Mouse (Mus musculus): Measurements from ENCODE around the gene Otop3. TPM values are rescaled to one million over a fixed set of nuclear protein-coding genes. Genes with fewer than 3 reads are reported as not detected.

The Otop3 gene
- polyA plus RNA-seq, 1 experiment from 2014 or later = 0.28 TPM

- H3K4me2 ChIP-seq (replicated peaks) = no peak overlapping the region
- peaks cover 41% of the 10 kb centered on the region for H3K27me3 ChIP-seq
- no peaks in the 10 kb centered on the region; the same call in 1 of the 2 replicates for H3K4me1 ChIP-seq
- no peaks in the 10 kb centered on the region for H3K9me3 ChIP-seq
- no peak for ATAC-seq (ENCODE audit: low FRiP score, low read depth)
- no peak overlapping the region for H3K4me3 ChIP-seq
- no peak overlapping the region for H3K9ac ChIP-seq (replicated peaks)
- peaks cover 9% of the 10 kb centered on the region; the same call in 1 of the 2 replicates for H3K36me3 ChIP-seq
- WGBS = 50% methylated on average over 7 of the region's 7 CpGs
- no peak overlapping the region for H3K27ac ChIP-seq (replicated peaks)
Measured at GRCm38 (mm10) chr11:115345515-115345914, 11.0 kb downstream of the Otop3 start.

DNA sequence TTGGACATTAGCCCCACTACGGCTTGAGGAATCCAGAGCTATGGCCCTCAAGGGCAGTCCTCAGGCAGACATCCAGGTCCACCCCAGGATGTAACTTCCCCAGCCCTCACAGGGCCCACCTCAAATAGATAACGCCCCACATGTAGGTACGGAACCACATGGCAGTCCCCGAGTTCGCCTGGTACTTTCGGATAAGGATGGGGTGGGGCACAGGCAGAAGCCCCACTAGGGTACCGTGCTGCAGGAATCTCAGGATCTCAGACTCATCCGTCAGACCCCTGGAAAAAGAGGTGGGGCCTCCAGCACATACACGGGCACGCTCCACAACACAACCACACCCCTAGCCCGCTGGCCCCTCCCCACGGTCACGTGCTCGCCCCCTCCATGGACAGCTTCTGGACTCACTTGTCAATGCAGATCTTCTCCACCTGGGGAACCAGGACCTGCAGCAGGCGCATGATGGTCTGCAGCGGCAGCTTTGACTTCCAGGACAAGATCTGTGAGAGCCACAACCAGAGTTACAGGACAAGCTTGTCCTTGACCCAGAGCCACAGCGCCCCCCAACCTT lies 14.2 kb downstream of the Otop3 start:
- H3K27me3 ChIP-seq = peaks cover 27% of the 10 kb centered on the region
- H3K9ac ChIP-seq (replicated peaks) = no peak overlapping the region
- no peak for ATAC-seq (ENCODE audit: low FRiP score, low read depth)
- H3K9me3 ChIP-seq = no peaks in the 10 kb centered on the region
- no peak overlapping the region for H3K4me2 ChIP-seq (replicated peaks)
- no peak overlapping the region for H3K4me3 ChIP-seq
- no peak overlapping the region for H3K27ac ChIP-seq (replicated peaks)
- H3K36me3 ChIP-seq = peaks cover 31% of the 10 kb centered on the region
- no peaks in the 10 kb centered on the region; the same call in 1 of the 2 replicates for H3K4me1 ChIP-seq
- 61% methylated on average over 17 of the region's 17 CpGs for WGBS

DNA sequence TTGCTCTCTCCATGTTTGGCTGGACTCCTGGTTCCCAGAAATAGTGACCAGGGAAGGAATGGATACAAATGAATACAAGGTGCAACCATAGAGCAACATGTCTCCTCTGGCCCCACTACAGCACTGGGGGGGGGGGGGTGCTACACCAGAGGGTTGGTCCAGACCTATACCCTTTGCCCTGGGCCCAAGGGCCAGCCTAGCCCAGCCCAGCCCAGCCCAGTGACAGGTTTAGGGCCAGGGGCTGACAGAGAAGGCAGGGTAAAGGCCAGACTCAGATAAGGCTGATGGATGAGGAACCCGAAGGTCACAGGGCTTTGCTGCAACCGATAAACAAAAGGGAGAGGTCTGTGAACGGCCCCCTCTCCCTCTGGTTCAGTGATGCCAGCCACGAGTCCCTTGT lies 15.4 kb downstream of the Otop3 start:
- Histone ChIP-seq H3K4me1 (no peaks in the 10 kb centered on the region; the same call in 1 of the 2 replicates), H3K4me2 (replicated peaks) (no peak overlapping the region), H3K9ac (replicated peaks) (no peak overlapping the region), H3K27ac (replicated peaks) (no peak overlapping the region), H3K4me3 (no peak overlapping the region), H3K9me3 (no peaks in the 10 kb centered on the region), H3K36me3 (peaks cover 31% of the 10 kb centered on the region), H3K27me3 (peaks cover 19% of the 10 kb centered on the region)
- ATAC-seq (ENCODE audit: low FRiP score, low read depth) = no peak
- 82% methylated on average over 4 of the region's 4 CpGs for WGBS

- Histone ChIP-seq H3K27me3 (peaks cover 25% of the 10 kb centered on the region), H3K9ac (replicated peaks) (no peak overlapping the region), H3K27ac (replicated peaks) (no peak overlapping the region), H3K4me1 (no peaks in the 10 kb centered on the region), H3K4me2 (replicated peaks) (no peak overlapping the region), H3K4me3 (no peak overlapping the region), H3K9me3 (no peaks in the 10 kb centered on the region), H3K36me3 (peaks cover 46% of the 10 kb centered on the region)
- 93% methylated on average over 5 of the region's 5 CpGs for WGBS
- no peak for ATAC-seq (ENCODE audit: low FRiP score, low read depth)
Measured at GRCm38 (mm10) chr11:115353375-115353774, 18.8 kb downstream of the Otop3 start.

- H3K4me3 ChIP-seq = no peak overlapping the region
- peaks cover 6% of the 10 kb centered on the region; the same call in 1 of the 2 replicates for H3K4me1 ChIP-seq
- 5% methylated on average over 8 of the region's 8 CpGs for WGBS
- H3K27ac ChIP-seq (replicated peaks) = no peak overlapping the region
- H3K9ac ChIP-seq (replicated peaks) = no peak overlapping the region
- peaks cover 46% of the 10 kb centered on the region for H3K36me3 ChIP-seq
- H3K27me3 ChIP-seq = peaks cover 25% of the 10 kb centered on the region
- H3K4me2 ChIP-seq (replicated peaks) = no peak overlapping the region
- H3K9me3 ChIP-seq = no peaks in the 10 kb centered on the region
- ATAC-seq (ENCODE audit: low FRiP score, low read depth) = 0 out of 2 replicates have a peak, but pooled peaks have one; percentile 14
Measured at GRCm38 (mm10) chr11:115354183-115354582, 19.7 kb downstream of the Otop3 start.

GRCm38 (mm10) chr11:115358468-115358867 lies 23.9 kb downstream of the Otop3 start:
- peaks cover 25% of the 10 kb centered on the region for H3K27me3 ChIP-seq
- no peaks in the 10 kb centered on the region for H3K9me3 ChIP-seq
- ATAC-seq (ENCODE audit: low FRiP score, low read depth) = no peak
- H3K36me3 ChIP-seq = peaks cover 18% of the 10 kb centered on the region
- H3K4me3 ChIP-seq = no peak overlapping the region
- peak overlapping the region; percentile 39 for H3K9ac ChIP-seq (replicated peaks)
- 22% methylated on average over 5 of the region's 5 CpGs for WGBS
- peaks cover 12% of the 10 kb centered on the region for H3K4me1 ChIP-seq
- peak overlapping the region; percentile 15; the same call in 1 of the 2 replicates for H3K27ac ChIP-seq (replicated peaks)
- no peak overlapping the region for H3K4me2 ChIP-seq (replicated peaks)

- peak overlapping the region; percentile 15 for H3K27ac ChIP-seq (replicated peaks)
- WGBS = 38% methylated on average over 3 of the region's 3 CpGs
- peaks cover 25% of the 10 kb centered on the region for H3K27me3 ChIP-seq
- no peak overlapping the region for H3K4me2 ChIP-seq (replicated peaks)
- no peak for ATAC-seq (ENCODE audit: low FRiP score, low read depth)
- H3K4me1 ChIP-seq = peaks cover 12% of the 10 kb centered on the region
- H3K9me3 ChIP-seq = no peaks in the 10 kb centered on the region
- peaks cover 15% of the 10 kb centered on the region for H3K36me3 ChIP-seq
- H3K9ac ChIP-seq (replicated peaks) = 0 out of 2 replicates have a peak overlapping the region, but pooled peaks have one; percentile 39
- no peak overlapping the region for H3K4me3 ChIP-seq
Measured at GRCm38 (mm10) chr11:115359293-115359692, 24.8 kb downstream of the Otop3 start.

DNA sequence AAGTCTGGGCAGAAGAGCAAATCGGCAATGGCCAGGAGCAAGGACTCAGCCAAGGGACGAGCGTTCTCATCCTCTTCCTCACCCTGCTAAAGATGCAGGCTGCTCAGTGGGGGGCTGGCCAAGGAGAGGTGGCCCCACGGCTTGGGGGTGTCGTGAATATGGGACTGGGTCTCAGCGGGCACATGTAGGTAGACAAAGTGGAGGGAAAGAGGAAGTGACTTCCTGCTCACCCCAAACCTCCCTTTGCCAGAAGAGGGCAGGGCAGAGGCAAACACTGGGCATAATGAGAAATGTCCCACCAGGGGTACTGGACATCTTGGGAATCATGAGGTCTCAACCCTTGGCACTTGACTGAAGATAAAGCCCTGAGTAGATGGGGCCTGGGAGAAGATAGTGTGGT lies 25.2 kb downstream of the Otop3 start:
- Histone ChIP-seq H3K27me3 (peaks cover 25% of the 10 kb centered on the region), H3K9me3 (no peaks in the 10 kb centered on the region), H3K4me3 (no peak overlapping the region), H3K36me3 (peaks cover 15% of the 10 kb centered on the region), H3K27ac (replicated peaks) (peak overlapping the region; percentile 15; the same call in 1 of the 2 replicates), H3K4me2 (replicated peaks) (no peak overlapping the region), H3K4me1 (peaks cover 12% of the 10 kb centered on the region), H3K9ac (replicated peaks) (no peak overlapping the region)
- WGBS = 72% methylated on average over 6 of the region's 6 CpGs
- no peak for ATAC-seq (ENCODE audit: low FRiP score, low read depth)

DNA sequence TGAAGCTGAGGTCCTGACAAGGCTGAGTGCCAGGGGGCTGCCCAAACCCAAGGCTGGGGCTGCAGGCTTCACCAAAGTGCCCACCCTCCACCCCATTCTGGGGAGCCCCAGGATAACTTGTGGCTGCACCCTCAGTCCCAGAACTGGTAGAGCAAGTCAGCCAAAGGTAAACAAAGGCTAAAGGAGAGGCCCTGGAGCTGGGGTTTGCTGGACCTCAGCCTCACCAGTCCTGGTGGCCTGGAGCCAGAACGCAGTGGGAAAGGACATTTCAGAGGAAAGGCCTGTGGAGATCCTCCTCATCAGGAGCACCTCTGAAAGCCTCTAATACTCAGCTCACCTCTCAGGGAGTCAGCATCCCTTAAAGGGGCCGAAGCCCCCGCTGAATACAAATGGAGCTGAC lies 29.6 kb downstream of the Otop3 start:
- H3K27ac ChIP-seq (replicated peaks) = no peak overlapping the region
- H3K36me3 ChIP-seq = no peaks in the 10 kb centered on the region
- H3K27me3 ChIP-seq = peaks cover 24% of the 10 kb centered on the region
- H3K4me3 ChIP-seq = no peak overlapping the region
- no peaks in the 10 kb centered on the region for H3K9me3 ChIP-seq
- no peak overlapping the region for H3K9ac ChIP-seq (replicated peaks)
- WGBS = 88% methylated on average over 3 of the region's 3 CpGs
- peaks cover 24% of the 10 kb centered on the region for H3K4me1 ChIP-seq
- ATAC-seq (ENCODE audit: low FRiP score, low read depth) = no peak
- H3K4me2 ChIP-seq (replicated peaks) = no peak overlapping the region

DNA sequence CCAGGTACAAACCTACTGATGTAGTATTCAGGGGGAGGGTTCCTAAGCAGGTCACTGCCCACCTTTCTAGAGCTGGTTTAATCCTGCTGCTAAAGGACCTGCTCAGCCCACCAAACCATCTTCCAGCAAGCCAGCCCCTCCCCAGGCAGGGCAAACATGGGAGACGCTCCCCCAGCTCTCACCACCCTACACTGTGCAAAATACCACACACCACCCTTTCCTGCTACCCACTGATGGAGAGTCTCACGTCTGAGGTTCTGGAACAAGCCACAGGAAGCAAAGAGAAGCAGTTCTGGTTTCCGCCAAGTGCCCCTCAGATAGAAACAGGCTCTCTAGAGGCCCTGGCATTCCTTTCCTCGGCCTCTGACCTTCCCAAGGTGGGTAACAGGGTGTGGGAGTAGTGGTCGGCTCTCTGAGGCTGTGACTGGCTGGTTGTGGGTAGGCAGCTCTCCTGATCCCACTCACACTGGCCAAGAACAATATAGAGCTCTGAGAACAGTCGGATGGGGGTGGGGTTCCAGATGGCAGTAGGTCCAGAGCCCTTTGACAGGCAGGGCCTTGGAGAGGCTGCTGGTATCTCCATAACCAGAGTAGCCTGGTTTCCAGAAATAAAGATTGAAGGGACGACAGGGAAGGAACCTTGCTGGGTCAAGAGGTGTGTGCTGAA lies 31.6 kb downstream of the Otop3 start:
- 46% methylated on average over 7 of the region's 7 CpGs for WGBS
- H3K36me3 ChIP-seq = no peaks in the 10 kb centered on the region
- no peaks in the 10 kb centered on the region for H3K9me3 ChIP-seq
- peaks cover 41% of the 10 kb centered on the region for H3K27me3 ChIP-seq
- ATAC-seq (ENCODE audit: low FRiP score, low read depth) = peak; percentile 38; the same call in 1 of the 2 replicates
- peak overlapping the region; percentile 79; the same call in 1 of the 2 replicates for H3K9ac ChIP-seq (replicated peaks)
- peaks cover 17% of the 10 kb centered on the region for H3K4me1 ChIP-seq
- peak overlapping the region; percentile 92 for H3K4me2 ChIP-seq (replicated peaks)
- peak overlapping the region; percentile 12; the same call in 1 of the 2 replicates for H3K27ac ChIP-seq (replicated peaks)
- peak overlapping the region; percentile 72 for H3K4me3 ChIP-seq

GRCm38 (mm10) chr11:115366706-115367394 lies 32.3 kb downstream of the Otop3 start:
- Histone ChIP-seq H3K4me3 (peak overlapping the region; percentile 72), H3K4me2 (replicated peaks) (peak overlapping the region; percentile 92), H3K9me3 (no peaks in the 10 kb centered on the region), H3K9ac (replicated peaks) (peak overlapping the region; percentile 79), H3K4me1 (peaks cover 17% of the 10 kb centered on the region), H3K27me3 (peaks cover 45% of the 10 kb centered on the region), H3K27ac (replicated peaks) (peak overlapping the region; percentile 67), H3K36me3 (no peaks in the 10 kb centered on the region)
- peak; percentile 69 for ATAC-seq (ENCODE audit: low FRiP score, low read depth)
- under 1% methylated on average over 28 of the region's 28 CpGs for WGBS

All from midbrain, embryonic 12.5 days (tissue).